Mouse (Mus musculus): ENCODE measurements around the gene Fnip1.
"Not testable (repeated sequence)": the region's sequence is repeated elsewhere in the genome, so short reads cannot be mapped to it uniquely, and the experiment has no call there.

Fnip1 gene

DNA sequence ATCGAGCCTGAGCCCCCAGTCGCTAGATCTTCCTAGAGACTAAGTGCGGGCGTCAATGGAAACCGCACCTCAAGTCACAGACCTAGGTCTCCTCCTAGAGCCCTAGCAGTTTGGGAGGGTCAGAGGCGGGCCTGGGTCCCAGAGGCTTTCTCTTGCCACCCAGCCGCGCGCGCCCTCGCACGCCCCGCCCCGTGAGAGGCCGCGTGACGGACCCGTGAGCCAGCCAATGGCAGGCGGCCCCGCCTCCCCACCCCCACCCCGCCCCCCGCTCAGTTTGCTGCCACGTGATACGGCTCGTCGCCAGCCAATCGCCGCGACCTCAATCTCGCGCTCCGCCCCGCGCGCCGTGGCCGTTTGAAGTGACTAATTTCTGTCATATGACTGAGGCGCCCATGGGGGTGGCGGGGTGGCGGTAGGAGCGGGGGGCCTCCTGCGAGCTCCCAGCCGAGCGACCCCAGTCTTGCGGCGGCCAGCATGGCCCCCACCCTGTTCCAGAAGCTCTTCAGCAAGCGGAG lies at the start of gene Fnip1:
Fnip1 (plus strand) TSS at position 377 of the 515 bp plus-strand sequence.
- in situ Hi-C loops (cut with MboI; ENCODE audit: unreplicated experiment in 2 of 2), result no loop called here

DNA sequence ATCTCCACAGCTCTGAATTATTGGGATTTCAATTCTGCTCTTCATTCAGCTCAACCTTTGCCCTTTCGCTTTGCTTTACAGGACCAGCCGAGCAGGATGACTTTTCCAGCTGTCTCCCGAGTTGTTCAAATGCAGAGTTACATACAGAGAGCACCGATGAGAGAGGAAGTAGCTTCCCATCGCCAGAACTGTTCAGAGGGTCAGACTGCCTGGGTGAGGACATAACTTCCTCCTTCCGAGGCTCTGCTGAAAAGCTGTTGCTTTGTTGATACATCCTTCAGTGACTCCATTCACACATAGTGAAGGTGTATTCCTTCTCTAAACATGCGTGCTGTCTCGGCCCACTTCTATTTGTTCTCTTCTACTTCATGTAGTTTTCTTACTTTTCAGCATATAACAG lies 47.6 kb upstream of the Fnip1 start:
- in situ Hi-C loops (cut with MboI; ENCODE audit: unreplicated experiment in 2 of 2), result no loop called here

DNA sequence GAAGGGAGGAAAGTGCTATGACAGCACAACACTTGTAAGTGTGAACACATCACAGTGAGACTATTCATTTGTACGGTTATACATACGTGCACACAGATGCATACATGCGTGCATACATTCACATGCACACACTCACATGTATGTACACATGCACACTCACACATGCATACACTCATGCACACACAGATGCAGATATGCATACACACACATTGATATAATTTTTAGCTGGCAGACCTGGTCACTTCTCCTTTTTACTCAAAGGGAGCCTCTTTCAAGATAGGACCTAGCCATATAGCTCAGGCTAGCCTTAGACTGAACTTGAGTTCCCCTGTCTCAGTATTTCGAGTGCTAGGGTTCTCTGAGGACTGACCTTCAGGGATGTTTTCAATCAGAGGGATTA lies 46.7 kb upstream of the Fnip1 start:
- in situ Hi-C loops (cut with MboI; ENCODE audit: unreplicated experiment in 2 of 2), result no loop called here

DNA sequence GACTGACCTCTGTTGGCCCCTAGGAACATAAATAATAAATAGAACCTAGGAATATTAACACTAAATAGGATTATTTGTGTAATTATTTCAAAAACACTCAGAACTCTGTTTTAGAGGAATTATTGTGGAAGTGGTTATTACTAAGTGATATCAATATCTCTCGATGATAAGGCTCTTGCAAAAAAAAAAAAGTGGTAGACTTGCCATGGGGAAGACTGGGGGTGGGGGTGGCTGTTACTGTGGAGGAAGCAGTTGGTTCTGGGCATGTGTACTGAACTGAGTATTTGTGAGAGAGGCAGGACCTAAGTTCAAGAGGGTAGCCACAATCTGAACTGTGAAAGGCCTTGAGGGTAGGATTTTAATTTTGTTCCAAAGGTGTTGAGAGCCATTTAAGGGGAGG lies 41.3 kb upstream of the Fnip1 start:
- in situ Hi-C loops (cut with MboI; ENCODE audit: unreplicated experiment in 2 of 2), result no loop called here

DNA sequence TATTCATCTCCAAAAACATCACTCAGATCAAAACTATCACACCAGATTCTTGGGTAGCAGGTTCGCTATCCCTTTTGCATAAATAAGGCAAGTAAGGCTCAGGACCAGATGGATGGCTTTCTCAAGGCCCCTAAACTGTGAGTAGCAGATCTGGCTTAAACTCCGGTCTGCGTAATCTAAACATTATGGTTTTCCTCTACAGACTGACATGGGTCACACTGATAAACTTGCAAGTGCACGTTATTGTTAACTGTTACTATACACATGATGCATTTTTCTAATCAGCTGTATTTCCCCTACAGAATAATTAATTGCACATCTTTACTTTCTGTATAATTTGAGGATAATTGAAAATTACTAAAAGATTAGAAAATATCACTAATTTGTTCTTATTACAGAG lies 39.9 kb upstream of the Fnip1 start:
- in situ Hi-C loops (cut with MboI; ENCODE audit: unreplicated experiment in 2 of 2), result no loop called here

DNA sequence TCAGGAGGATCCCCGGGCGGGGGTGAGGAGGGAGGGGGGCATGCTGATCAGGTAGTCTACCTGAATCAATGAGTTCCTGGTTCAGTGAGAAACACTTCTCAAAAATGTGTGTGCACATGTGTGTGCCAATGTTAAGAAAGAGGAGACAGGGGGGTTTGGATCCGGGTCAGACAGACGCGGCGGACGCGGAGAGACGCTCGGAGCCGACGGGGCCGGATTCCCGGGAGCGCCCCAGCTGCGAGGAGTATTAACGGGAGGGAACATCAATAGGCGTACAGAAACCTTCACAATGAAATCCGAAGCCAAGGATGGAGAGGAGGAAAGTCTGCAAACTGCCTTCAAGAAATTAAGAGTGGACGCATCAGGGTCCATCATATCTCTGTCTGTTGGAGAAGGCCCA lies 37.2 kb upstream of the Fnip1 start:
- in situ Hi-C loops (cut with MboI; ENCODE audit: unreplicated experiment in 2 of 2), result not testable (repeated sequence)

DNA sequence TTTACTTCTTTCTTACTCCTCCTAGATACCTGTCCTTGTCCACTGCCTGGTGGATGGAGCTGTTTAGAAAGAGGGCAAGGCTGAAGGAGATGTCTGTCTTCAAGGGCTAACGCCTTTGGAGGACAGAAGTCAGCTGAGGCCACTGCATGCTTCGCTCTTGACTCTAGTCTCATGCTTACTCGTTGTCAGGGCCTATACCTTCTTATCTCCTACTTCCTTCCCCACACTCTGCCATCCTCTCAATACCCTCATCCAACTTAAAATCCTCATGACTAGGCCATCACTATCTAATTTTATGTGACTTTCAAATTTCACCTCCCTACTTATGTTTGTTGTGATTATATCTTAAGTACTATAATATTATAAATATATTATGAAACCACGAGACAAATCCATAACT lies 33.1 kb upstream of the Fnip1 start:
- in situ Hi-C loops (cut with MboI; ENCODE audit: unreplicated experiment in 2 of 2), result no loop called here

DNA sequence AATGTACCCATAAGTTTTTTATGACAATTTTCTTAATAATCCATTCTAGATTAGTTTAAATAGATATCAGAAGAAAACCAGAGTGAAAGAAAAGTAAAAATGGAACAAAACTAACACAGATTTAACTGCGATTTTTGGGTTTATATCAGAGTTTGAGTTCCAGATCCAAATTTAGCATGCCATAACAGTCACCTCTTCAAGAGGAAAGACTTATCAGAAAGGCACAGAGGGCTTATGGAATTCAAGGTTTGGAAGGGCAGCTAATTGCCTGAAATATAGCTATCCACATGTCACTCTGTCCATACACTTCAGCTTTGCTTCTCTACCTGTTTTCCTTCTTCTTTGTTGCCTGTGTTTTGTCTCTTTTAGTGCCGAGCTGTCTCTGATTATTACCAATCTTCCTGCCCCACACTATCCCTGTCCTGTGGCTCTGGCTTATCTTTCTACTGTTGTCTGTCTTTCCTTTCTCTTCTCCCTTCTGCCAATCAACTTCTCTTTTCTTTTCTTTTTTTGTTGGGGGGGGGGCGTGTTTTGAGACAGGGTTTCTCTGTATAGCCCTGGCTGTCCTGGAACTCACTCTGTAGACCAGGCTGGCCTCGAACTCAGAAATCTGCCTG lies 31.0 kb upstream of the Fnip1 start:
- in situ Hi-C loops (cut with MboI; ENCODE audit: unreplicated experiment in 2 of 2), result no loop called here

DNA sequence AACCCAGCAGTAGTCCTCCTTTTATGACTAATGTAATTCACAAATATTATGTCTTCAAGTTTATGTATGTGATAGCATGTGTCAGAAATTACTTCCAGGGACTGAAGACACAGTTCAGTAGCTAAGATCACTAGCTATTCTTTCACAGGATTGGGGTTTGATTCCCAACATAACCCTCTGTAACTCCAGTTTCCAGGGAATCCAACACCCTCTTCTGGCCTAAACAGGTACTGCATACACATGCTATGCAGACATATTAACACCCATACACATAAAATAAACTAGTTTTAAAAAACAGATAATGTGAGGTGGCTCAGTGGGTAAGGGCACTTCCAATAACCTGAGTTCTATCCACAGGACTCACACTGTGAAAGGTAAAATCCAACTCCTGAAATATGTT lies 27.4 kb upstream of the Fnip1 start:
- in situ Hi-C loops (cut with MboI; ENCODE audit: unreplicated experiment in 2 of 2), result no loop called here

DNA sequence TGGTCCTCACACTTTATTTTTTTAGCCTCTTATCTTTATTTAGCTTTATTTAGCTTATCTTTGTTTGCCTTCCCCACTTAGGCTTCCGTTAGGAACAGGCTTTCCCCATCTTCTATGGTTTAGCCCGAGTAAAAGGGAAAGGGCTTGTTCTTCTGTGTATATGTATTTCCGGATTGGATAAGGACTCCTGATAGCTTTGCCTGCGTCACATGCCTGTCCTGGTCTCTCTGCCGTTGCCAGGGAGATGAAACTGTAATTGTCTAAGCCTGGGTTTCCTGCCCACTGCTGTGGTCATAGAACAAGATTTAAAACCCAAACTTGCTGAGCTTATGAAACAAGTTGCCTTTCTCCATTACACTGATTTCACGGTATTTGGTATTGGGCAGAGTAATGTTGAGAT lies 25.0 kb upstream of the Fnip1 start:
- in situ Hi-C loops (cut with MboI; ENCODE audit: unreplicated experiment in 2 of 2), result no loop called here

DNA sequence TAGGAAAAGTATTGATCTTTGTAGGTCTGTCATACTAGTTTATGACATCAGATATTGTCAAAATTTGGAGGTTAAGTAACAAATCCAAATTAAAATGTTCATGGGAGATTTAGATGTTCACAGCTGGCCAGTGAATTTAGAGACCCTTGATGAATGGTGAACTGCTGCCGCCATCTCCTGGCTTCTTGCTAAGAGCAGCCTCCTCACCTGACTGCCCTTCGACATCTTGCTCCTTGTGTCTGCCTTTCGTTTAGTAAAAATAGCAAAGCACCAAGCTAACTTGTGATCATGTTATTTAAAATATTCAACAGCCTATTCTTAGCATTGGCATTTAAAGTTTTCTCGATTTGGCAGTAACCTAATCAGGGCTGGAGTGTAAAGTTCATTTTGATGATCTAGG lies 15.0 kb upstream of the Fnip1 start:
- in situ Hi-C loops (cut with MboI; ENCODE audit: unreplicated experiment in 2 of 2), result no loop called here

DNA sequence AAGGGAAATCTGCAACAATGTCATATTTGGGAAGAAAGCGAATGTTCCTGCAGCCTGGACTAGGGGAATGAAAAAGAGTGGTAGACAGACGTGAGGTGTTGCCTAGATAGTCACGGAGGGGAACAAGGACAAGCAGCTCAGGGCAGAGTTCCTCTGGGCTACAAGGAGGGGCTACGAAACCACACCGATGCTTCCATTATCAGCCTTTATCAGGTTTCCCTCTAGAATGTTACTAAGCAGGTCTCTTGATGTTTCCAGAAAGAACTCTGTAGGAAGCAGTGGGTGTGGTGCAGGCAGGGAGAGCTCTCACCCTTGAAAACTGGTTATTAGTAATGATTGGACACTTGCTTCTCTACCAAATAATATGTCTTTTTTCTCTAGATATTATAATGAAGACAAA lies 11.7 kb upstream of the Fnip1 start:
- in situ Hi-C loops (cut with MboI; ENCODE audit: unreplicated experiment in 2 of 2), result no loop called here

DNA sequence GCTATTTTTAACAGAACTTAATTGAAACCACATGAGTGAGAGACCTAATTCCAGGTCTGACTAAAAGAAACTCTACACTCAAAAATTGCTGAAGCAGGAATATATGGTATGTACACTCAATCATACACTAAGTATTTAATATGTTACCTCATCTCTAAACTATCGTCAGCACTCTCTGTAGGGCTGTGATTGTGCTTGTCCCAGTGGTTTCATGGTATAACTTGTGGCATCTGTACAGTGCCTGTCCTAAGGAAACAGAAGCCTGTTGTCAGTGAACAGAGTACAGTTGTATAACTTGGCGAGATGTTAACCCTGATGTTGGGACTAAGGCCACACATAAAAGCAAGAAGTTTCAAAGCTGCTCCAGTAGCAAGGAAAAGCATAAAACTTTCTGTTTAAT lies 10.9 kb upstream of the Fnip1 start:
- in situ Hi-C loops (cut with MboI; ENCODE audit: unreplicated experiment in 2 of 2), result no loop called here

DNA sequence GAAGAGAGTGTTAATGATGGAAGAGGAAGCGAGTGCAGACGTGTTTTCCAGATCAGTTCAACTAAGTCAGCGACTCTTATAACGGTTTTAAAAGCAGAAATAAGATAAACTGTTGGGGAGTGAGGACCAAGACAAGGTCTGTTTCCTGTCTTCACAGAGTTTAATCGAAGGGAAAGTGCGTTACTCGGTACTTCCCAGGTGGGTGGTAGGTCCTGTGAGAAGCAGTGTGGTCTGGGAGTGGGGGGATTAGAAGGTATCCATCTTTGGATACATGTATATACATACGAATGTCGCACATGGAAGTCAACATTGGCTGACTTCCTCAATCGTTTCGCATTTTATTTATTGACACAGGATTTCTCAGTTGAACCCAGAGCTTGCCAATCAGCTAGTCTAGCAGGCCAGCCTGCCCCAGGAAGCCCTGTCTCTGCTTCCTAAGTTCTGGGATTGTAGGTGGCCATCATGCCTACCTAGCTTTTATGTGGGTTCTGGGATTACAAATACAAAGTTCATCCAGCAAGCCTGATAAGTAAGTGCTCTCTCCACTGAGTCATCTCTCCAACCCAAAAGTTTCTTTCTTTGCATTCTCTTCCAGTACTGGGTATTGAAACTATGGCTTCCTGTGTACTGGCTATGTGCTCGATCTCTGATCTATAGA lies 10.2 kb upstream of the Fnip1 start:
- in situ Hi-C loops (cut with MboI; ENCODE audit: unreplicated experiment in 2 of 2), result no loop called here

DNA sequence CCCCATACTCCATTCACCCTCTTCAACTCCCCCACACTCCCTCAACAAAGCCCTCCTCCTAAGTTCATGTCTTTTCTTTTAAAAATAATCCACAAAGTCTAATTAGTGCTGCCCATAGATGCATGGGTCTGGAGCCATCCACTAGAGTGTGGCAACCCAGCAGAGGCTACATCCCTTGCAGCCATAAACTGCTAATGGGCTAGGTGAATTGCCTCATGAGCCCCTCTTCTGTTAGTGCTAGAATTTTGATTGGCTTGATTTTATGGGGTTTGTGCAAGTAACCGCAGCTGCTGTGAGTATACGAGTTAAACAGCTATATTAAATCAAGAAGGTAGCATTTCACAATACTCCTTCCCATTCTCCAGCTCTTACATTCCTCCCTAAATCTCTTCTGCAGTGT lies 8.8 kb upstream of the Fnip1 start:
- in situ Hi-C loops (cut with MboI; ENCODE audit: unreplicated experiment in 2 of 2), result no loop called here

DNA sequence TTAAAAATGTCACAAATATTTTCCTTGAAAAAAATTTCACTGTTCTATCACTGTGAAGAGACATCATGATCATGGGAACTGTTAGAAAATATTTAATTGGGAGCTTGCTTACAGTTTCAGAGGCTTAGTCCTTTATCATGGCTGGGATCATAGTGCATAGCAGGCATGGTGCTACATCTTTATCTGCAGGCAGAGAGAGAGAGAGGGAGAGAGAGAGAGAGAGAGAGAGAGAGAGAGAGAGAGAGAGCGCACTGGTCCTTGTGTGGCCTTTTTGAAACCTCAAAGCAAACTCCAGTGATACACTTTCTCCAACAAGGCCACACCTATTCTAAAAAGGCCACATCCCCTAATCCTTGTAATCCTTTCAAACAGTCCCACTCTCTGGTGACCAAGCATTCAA lies 2.2 kb upstream of the Fnip1 start:
- in situ Hi-C loops (cut with MboI; ENCODE audit: unreplicated experiment in 2 of 2), result no loop called here

DNA sequence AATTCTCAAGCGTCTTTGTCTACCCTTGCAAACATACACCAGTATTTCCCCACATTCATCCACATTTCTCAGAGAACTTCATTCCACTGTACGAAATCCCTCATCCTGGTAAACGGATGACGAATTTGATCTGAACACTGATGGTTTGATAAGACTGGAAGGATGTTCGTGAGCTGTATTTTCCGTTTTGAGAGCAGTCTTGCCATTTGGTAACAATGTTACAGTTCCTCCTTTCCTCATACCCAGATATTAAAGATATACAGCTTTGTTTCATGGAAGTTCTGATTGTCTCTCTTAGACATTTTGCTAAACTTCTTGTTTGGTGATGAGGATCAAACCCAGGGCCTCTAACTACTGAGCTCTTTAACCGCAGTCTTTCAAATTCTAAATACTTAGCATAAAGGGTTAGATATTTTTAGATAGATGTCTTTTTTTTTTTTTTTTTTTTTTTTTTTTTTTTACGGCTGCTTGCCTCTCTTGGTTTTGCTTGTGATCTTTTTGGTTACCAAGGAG lies 633 bp upstream of the Fnip1 start:
- in situ Hi-C loops (cut with MboI; ENCODE audit: unreplicated experiment in 2 of 2), result no loop called here

DNA sequence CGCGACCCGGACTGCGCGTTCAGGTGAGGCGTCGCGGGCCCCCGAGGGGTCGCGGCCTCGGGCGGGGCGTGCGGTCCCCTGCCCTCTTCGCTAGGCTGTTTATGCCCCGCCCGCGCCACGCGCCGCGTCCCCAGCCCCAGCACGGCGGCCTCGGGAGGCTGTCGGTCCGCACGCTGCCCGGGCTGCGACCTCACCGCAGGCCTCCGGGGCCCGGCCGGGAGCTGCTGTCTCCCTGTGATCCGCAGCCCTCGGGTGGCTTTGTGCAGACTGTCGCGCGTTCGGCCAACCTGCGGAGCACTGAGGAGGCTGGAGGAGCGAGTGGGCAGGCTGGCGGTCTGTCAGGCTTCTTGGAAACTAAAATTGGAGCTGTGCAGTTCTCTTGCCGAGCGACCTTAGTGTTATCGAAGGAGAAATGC lies 375 bp downstream of the Fnip1 start:
- in situ Hi-C loops (cut with MboI; ENCODE audit: unreplicated experiment in 2 of 2), result no loop called here

DNA sequence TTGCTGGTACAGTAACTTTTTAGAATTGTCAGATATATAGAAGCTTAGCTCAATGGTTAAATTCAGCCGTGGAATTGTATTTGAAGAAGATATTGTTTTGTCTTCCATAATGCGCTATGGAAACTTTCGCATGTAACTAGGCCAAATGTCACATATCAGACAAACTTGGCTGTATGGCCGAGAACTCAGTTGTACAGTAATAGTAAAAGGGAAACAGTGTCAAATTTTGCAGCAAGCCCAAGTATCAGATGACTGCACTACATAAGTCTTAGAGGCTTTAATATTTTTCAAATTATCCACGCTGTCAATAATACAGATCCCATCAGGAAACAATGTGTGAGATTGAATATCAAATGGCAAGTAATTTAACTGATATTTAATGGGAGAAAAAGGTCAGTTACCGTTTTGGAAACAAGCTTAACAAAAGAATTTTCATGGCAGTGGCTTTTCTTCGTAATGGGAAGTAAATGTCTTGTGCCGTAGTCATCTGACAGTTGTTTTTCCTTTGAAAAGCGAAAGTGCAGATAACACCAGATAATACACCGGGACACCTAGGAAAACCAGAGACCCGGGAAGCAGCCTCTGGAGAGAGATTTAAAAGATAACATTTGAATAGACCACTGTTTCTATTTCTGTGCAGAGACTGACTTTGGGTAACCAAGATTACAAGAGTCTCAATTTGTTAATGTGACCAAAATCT lies 1.1 kb downstream of the Fnip1 start:
- in situ Hi-C loops (cut with MboI; ENCODE audit: unreplicated experiment in 2 of 2), result no loop called here

DNA sequence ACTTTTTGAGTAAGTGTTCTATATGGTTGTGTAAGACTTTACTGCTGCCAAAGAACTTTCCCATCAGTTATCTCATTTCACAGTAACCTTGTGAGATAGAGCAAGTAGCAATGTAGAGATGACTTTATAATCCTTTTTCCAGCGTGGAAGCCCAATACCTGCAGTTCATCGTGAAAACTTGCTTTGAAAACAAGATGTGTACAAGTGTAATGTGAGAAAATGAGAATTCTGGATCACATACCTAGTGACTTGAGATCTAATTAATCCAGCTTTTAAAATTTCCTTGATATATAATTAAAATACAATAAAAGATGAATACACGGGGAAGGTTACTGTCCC lies 1.7 kb downstream of the Fnip1 start:
- in situ Hi-C loops (cut with MboI; ENCODE audit: unreplicated experiment in 2 of 2), result no loop called here

DNA sequence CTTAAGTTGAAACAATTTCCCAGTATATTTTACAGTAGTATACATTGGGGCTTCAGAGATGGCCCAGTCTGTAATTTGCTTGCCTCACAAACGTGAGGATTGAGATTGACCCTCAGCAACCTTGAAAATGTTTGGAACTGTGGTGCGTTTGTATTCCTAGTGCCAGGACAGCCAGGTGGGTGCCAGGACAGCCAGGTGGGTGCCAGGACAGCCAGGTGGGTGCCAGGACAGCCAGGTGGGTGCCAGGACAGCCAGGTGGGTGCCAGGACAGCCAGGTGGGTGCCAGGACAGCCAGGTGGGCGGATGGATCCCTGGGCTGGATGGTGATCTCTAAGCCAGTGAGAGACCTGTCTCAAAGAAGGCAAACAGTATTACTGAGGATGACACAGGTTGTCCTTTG lies 12.8 kb downstream of the Fnip1 start:
- in situ Hi-C loops (cut with MboI; ENCODE audit: unreplicated experiment in 2 of 2), result not testable (repeated sequence)

DNA sequence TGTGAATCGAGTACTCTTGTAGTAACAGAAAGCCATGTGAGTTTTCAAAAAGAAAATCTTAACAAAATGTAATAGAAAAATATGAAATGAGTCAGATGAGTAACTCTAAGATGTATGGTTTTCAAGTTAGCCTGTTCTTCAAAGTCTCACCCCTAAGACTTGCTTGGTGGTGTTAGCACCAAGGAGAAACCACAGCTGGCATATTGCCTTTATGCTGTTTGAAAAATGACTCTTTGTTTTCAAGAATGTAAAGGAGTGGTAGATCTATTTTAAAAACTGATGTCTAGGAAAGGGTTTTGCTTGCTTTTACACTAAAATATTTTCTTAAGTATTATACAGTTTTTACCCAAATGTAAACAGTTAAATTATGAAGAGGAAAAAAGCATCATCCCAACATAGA lies 16.5 kb downstream of the Fnip1 start:
- in situ Hi-C loops (cut with MboI; ENCODE audit: unreplicated experiment in 2 of 2), result no loop called here
